Mouse (Mus musculus): ENCODE results near the gene Mtrf1. TPM values are rescaled to one million over a fixed set of nuclear protein-coding genes. Genes with fewer than 3 reads are reported as not detected.
"Not testable (repeated sequence)": the region's sequence is repeated elsewhere in the genome, so short reads cannot be mapped to it uniquely, and the experiment has no call there.

Gene Mtrf1
- polyA plus RNA-seq, 1 experiment from 2014 or later: 11.0 TPM

GRCm38 (mm10) chr14:79452591-79452934 lies 55.0 kb downstream of the Mtrf1 start:
- H3K9ac ChIP-seq (replicated peaks); H3K27ac ChIP-seq (replicated peaks); H3K27me3 ChIP-seq; H3K36me3 ChIP-seq; H3K4me1 ChIP-seq; H3K9me3 ChIP-seq; H3K4me2 ChIP-seq (replicated peaks); H3K4me3 ChIP-seq: not testable (repeated sequence)
- ATAC-seq (ENCODE audit: low FRiP score, low read depth): peak; percentile 27; the same call in 1 of the 2 replicates
- WGBS: over 99% methylated on average over 8 of the region's 10 CpGs

DNA sequence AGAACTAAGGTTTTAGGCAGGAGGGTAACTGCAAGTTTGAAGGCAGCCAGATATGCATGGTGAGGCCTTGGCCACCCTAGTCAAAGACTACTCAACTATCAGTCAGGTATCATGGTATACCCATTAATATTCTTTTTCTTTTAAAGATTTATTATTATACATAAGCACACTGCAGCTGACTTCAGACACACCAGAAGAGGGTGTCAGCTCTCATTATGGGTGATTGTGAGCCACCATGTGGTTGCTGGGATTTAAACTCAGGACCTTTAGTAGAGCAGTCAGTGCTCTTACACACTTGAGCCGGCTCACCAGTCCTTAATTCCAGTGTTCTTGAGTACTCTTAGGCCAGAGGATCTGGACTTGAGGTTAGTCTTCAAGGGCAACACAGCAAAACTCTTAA lies 62.8 kb downstream of the Mtrf1 start:
- Histone ChIP-seq H3K9me3 (no peaks in the 10 kb centered on the region), H3K27me3 (no peaks in the 10 kb centered on the region), H3K4me2 (replicated peaks) (no peak overlapping the region), H3K9ac (replicated peaks) (no peak overlapping the region), H3K36me3 (peaks cover 45% of the 10 kb centered on the region), H3K4me1 (no peaks in the 10 kb centered on the region), H3K4me3 (no peak overlapping the region), H3K27ac (replicated peaks) (no peak overlapping the region)
- 89% methylated on average over 1 of the region's 1 CpGs for WGBS
- ATAC-seq (ENCODE audit: low FRiP score, low read depth): no peak

- Histone ChIP-seq H3K27ac (replicated peaks) (no peak overlapping the region), H3K27me3 (no peaks in the 10 kb centered on the region), H3K4me3 (no peak overlapping the region), H3K4me2 (replicated peaks) (no peak overlapping the region), H3K9ac (replicated peaks) (no peak overlapping the region), H3K9me3 (no peaks in the 10 kb centered on the region), H3K4me1 (no peaks in the 10 kb centered on the region), H3K36me3 (peaks cover 51% of the 10 kb centered on the region)
- 91% methylated on average over 4 of the region's 4 CpGs for WGBS
- no peak for ATAC-seq (ENCODE audit: low FRiP score, low read depth)
These were observed 63.4 kb downstream of the Mtrf1 start for GRCm38 (mm10) chr14:79460988-79461387.

DNA sequence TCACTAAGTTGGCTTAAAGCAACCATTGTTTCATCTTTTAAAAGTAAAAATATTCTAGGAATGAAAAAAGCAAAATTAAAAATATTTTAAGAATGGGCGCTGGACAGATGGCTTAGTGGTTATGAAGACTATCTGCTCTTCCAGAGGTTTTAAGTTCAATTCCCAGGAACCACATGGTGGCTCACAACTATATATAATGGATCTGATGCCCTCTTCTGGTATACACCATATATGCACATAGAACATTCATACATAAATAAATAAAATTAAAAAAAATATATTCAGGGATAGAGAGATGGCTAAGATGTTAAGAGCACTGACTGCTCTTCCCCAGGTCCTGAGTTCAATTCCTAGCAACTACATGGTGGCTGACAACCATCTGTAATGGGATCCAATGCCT lies 68.1 kb downstream of the Mtrf1 start:
- Histone ChIP-seq H3K9ac (replicated peaks) (no peak overlapping the region), H3K4me1 (no peaks in the 10 kb centered on the region), H3K4me3 (no peak overlapping the region), H3K9me3 (no peaks in the 10 kb centered on the region), H3K27me3 (no peaks in the 10 kb centered on the region), H3K4me2 (replicated peaks) (no peak overlapping the region), H3K27ac (replicated peaks) (no peak overlapping the region), H3K36me3 (peaks cover 82% of the 10 kb centered on the region)
- ATAC-seq (ENCODE audit: low FRiP score, low read depth): no peak
- 86% methylated on average over 1 of the region's 1 CpGs for WGBS

DNA sequence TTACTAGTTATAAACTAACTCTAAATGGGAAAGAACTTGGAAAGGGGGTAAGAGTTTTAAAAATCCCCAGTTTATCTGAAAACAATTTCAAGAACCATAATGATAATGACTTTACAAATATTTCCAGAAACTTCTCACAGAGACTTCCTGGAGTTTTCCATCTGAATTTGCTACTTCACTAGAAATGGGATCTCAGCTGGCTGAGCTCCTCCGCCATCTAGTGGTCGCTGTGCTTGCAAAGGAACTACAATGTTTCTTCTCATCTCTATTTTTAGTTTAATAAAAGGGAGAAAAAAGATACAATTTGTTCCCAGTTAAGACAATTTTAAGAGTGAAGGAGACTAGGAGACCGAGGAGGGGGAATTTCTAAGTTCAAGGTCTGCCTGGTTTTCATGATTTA lies 70.0 kb downstream of the Mtrf1 start:
- ATAC-seq (ENCODE audit: low FRiP score, low read depth): no peak

More for the DNA sequence above, 70.0 kb downstream of the Mtrf1 start:
- Histone ChIP-seq H3K4me2 (replicated peaks) (no peak overlapping the region), H3K9me3 (no peaks in the 10 kb centered on the region), H3K9ac (replicated peaks) (no peak overlapping the region), H3K36me3 (peaks cover 86% of the 10 kb centered on the region), H3K4me1 (no peaks in the 10 kb centered on the region), H3K27ac (replicated peaks) (no peak overlapping the region), H3K4me3 (no peak overlapping the region), H3K27me3 (no peaks in the 10 kb centered on the region)
- WGBS: 24% methylated on average over 3 of the region's 3 CpGs

Other genes starting within 250 kb of the Mtrf1 start
- gene Zfp957, start 150.4 kb upstream of the Mtrf1 start, polyA plus RNA-seq (2016; fragmentation: Nextera tagmentation; extraction: Ambion mirVana): not detected in 2 replicates
- 12.7 and 17.2 TPM in 2 replicates for gene Rgcc, start 96.1 kb upstream of the Mtrf1 start, polyA plus RNA-seq (2016; fragmentation: Nextera tagmentation; extraction: Ambion mirVana)
- gene Naa16, start 7.0 kb upstream of the Mtrf1 start, polyA plus RNA-seq (2016; fragmentation: Nextera tagmentation; extraction: Ambion mirVana): 37.0 and 41.4 TPM in 2 replicates
- 19.0 and 22.8 TPM in 2 replicates for gene Kbtbd7, start 28.7 kb downstream of the Mtrf1 start, polyA plus RNA-seq (2016; fragmentation: Nextera tagmentation; extraction: Ambion mirVana)
- gene Kbtbd6, start 54.1 kb downstream of the Mtrf1 start, polyA plus RNA-seq (2016; fragmentation: Nextera tagmentation; extraction: Ambion mirVana): 5.0 and 5.2 TPM in 2 replicates
- gene Elf1, start 83.4 kb downstream of the Mtrf1 start, polyA plus RNA-seq (2016; fragmentation: Nextera tagmentation; extraction: Ambion mirVana): 7.1 and 7.4 TPM in 2 replicates
- gene Wbp4, start 83.7 kb downstream of the Mtrf1 start, polyA plus RNA-seq (2016; fragmentation: Nextera tagmentation; extraction: Ambion mirVana): 49.7 and 55.1 TPM in 2 replicates
- 129 and 131 TPM in 2 replicates for gene Sugt1, start 189.9 kb downstream of the Mtrf1 start, polyA plus RNA-seq (2016; fragmentation: Nextera tagmentation; extraction: Ambion mirVana)